Mouse (Mus musculus): ENCODE results near the gene Katnal1. TPM values are rescaled to one million over a fixed set of nuclear protein-coding genes. Genes with fewer than 3 reads are reported as not detected.

The Katnal1 gene
- polyA plus RNA-seq, 1 experiment from 2014 or later = 25.3 TPM

DNA sequence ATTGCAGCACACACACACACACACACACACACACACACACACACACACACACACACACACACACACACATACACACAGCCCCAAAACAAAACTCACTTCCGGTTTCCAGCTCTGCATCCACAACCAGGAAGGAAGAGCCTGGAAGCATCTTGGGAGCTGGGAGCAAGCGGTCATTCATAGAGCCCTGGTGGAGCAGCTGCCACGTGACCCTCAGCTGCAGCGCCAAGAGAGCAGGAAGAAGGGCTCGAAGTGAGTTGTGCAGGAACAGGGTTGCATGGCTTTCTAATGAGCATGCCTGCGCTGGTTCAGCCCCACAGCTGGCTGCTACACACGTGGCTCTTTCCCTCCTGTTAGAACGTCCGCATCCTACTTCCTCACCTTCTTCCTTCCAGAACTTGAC is 40.5 kb upstream of the Katnal1 start:
- H3K27me3 ChIP-seq (ENCODE audit: control insufficient read depth, insufficient read depth, low read length) = no peaks in the 10 kb centered on the region
- no peaks in the 10 kb centered on the region for H3K9me3 ChIP-seq (replicated peaks; ENCODE audit: control insufficient read depth, low read length)
- H3K4me3 ChIP-seq (ENCODE audit: low read depth, low read length) = no peak overlapping the region
- ATAC-seq (replicated peaks; ENCODE audit: insufficient number of reproducible peaks, low FRiP score, low TSS enrichment, low read depth) (no peak), DNase-seq (ENCODE audit: low spot score) (no peak)
- no peaks in the 10 kb centered on the region; the same call in 1 of the 2 replicates for H3K4me1 ChIP-seq (ENCODE audit: control insufficient read depth, insufficient read depth, low read length)
- WGBS = 52% methylated on average over 9 of the region's 9 CpGs
- no peaks in the 10 kb centered on the region for H3K36me3 ChIP-seq (replicated peaks; ENCODE audit: control insufficient read depth, insufficient read depth, low read depth, low read length)
- H3K27ac ChIP-seq (replicated peaks; ENCODE audit: low read depth, low read length) = no peak overlapping the region
- no peak overlapping the region for H3K9ac ChIP-seq (replicated peaks; ENCODE audit: low read length)
- no peak overlapping the region for H3K4me2 ChIP-seq (ENCODE audit: low read depth, low read length)

DNA sequence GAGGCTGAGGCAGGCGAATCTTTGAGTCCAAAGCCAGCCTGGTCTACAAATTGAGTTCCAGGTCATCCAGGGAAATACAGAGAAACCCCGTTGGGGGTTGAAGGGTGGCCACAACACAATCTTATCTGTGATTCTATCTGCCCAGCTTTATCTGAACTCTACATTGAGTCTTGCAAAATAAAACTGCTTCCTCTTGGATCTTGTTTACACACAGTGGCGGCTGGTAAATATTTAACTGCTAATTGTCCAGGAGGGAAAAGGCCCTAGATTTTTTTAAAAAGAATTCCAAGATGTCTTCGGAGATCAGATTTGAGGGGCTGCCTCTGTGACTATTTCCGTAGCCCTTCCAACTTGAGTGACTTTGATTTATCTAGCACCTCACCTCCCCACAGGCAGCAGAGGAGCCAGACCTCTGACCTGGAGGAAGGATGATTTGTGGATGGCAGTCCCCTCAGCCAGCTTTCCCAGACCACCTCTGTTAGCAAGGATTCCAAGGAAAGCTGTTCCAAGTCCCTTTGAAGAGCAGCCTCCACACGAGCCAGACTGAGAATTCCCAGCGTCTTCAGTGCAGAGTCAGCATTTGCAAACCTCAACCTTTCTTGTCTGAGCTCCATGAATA is 39.9 kb upstream of the Katnal1 start:
- H3K36me3 ChIP-seq (replicated peaks; ENCODE audit: control insufficient read depth, insufficient read depth, low read depth, low read length) = no peaks in the 10 kb centered on the region
- ATAC-seq (replicated peaks; ENCODE audit: insufficient number of reproducible peaks, low FRiP score, low TSS enrichment, low read depth) (no peak), DNase-seq (ENCODE audit: low spot score) (no peak)
- H3K9ac ChIP-seq (replicated peaks; ENCODE audit: low read length) = no peak overlapping the region
- no peak overlapping the region for H3K27ac ChIP-seq (replicated peaks; ENCODE audit: low read depth, low read length)
- H3K4me2 ChIP-seq (ENCODE audit: low read depth, low read length) = no peak overlapping the region
- H3K27me3 ChIP-seq (ENCODE audit: control insufficient read depth, insufficient read depth, low read length) = no peaks in the 10 kb centered on the region
- H3K9me3 ChIP-seq (replicated peaks; ENCODE audit: control insufficient read depth, low read length) = no peaks in the 10 kb centered on the region
- H3K4me1 ChIP-seq (ENCODE audit: control insufficient read depth, insufficient read depth, low read length) = no peaks in the 10 kb centered on the region; the same call in 1 of the 2 replicates
- 74% methylated on average over 7 of the region's 7 CpGs for WGBS
- no peak overlapping the region for H3K4me3 ChIP-seq (ENCODE audit: low read depth, low read length)

DNA sequence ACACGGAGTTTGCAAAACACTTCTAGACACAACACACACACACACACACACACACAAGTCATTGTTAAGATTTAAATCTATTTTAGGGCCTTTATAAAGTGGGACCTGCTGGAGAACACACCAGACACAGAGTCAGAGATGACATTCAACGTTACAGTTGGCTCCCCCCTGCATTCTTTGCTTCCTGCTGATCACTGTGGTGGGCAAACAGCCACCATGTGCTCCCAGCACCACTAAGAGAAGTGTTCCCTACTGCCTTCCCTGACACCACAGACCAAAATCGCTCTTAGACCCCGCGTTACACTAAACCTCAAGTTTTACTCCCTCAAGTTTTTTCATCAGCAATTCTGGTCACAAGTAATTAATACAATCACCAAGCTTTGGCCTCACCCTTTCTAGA is 39.1 kb upstream of the Katnal1 start:
- no peaks in the 10 kb centered on the region for H3K9me3 ChIP-seq (replicated peaks; ENCODE audit: control insufficient read depth, low read length)
- 78% methylated on average over 5 of the region's 5 CpGs for whole genome bisulfite sequencing
- H3K4me3 ChIP-seq (ENCODE audit: low read depth, low read length) = no peak overlapping the region
- no peaks in the 10 kb centered on the region for H3K27me3 ChIP-seq (ENCODE audit: control insufficient read depth, insufficient read depth, low read length)
- no peaks in the 10 kb centered on the region; the same call in 1 of the 2 replicates for H3K4me1 ChIP-seq (ENCODE audit: control insufficient read depth, insufficient read depth, low read length)
- no peak overlapping the region for H3K4me2 ChIP-seq (ENCODE audit: low read depth, low read length)
- no peak overlapping the region for H3K27ac ChIP-seq (replicated peaks; ENCODE audit: low read depth, low read length)
- H3K9ac ChIP-seq (replicated peaks; ENCODE audit: low read length) = no peak overlapping the region
- DNase-seq (ENCODE audit: low spot score) (no peak), ATAC-seq (replicated peaks; ENCODE audit: insufficient number of reproducible peaks, low FRiP score, low TSS enrichment, low read depth) (no peak)
- no peaks in the 10 kb centered on the region for H3K36me3 ChIP-seq (replicated peaks; ENCODE audit: control insufficient read depth, insufficient read depth, low read depth, low read length)

DNA sequence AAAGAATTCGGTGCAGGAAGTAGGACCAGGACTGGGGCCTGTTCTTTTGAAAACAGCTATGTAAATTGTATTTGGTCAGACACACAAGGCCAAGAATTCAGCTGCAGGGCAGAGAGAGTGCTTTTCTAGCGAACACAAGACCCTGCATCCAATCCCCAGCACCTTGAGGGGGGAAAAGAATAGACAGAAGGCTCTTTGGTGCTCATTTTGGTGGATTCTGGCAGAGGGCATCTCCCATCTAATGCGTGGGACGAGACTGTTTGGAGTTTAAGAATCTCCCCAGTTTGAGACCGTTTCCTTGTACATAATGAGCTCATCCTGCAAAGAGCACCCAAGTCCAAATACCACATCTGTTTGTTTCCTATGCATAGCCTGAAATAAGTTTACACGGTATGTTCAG is 37.3 kb upstream of the Katnal1 start:
- no peaks in the 10 kb centered on the region for H3K36me3 ChIP-seq (replicated peaks; ENCODE audit: control insufficient read depth, insufficient read depth, low read depth, low read length)
- H3K27ac ChIP-seq (replicated peaks; ENCODE audit: low read depth, low read length) = peak overlapping the region; percentile 76
- no peak overlapping the region for H3K4me2 ChIP-seq (ENCODE audit: low read depth, low read length)
- DNase-seq (ENCODE audit: low spot score) (no peak), ATAC-seq (replicated peaks; ENCODE audit: insufficient number of reproducible peaks, low FRiP score, low TSS enrichment, low read depth) (no peak)
- no peak overlapping the region for H3K4me3 ChIP-seq (ENCODE audit: low read depth, low read length)
- H3K4me1 ChIP-seq (ENCODE audit: control insufficient read depth, insufficient read depth, low read length) = no peaks in the 10 kb centered on the region; the same call in 1 of the 2 replicates
- 56% methylated on average over 6 of the region's 6 CpGs for WGBS
- H3K9ac ChIP-seq (replicated peaks; ENCODE audit: low read length) = no peak overlapping the region
- no peaks in the 10 kb centered on the region for H3K27me3 ChIP-seq (ENCODE audit: control insufficient read depth, insufficient read depth, low read length)
- no peaks in the 10 kb centered on the region for H3K9me3 ChIP-seq (replicated peaks; ENCODE audit: control insufficient read depth, low read length)

DNA sequence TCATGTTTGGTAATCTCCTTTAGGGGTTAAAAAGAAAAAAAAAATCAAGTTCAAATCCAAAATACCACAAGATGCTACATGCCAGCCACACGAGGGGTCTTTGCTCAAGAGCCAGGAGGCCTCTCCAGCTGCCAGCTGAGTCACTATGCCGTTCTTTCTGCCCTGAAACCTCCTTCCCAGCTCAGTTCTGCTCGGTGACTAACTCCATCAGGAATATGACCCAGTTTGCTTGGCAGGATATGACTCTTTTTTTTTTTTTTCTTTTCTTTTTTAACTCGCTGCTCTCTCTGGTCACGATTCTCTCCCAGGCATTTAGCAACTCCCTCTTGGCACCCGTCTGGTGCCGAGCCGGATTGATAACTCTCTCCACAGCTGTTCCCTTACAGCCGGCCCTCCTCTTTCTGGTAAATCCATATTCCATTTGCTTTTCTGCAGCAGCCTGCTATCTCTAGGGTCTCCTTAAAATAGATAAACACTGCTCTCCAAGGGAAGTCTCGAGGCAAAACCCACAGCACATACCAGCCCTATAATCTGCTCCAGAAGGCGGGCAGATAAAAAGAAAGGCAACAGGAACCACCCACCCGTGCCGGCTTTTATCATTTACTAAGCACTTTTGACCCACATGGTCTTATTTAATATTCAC is 36.7 kb upstream of the Katnal1 start:
- H3K27me3 ChIP-seq (ENCODE audit: control insufficient read depth, insufficient read depth, low read length) = no peaks in the 10 kb centered on the region
- ATAC-seq (replicated peaks; ENCODE audit: insufficient number of reproducible peaks, low FRiP score, low TSS enrichment, low read depth) (no peak), DNase-seq (ENCODE audit: low spot score) (peak; percentile 43)
- WGBS = 32% methylated on average over 13 of the region's 13 CpGs
- no peaks in the 10 kb centered on the region; the same call in 1 of the 2 replicates for H3K4me1 ChIP-seq (ENCODE audit: control insufficient read depth, insufficient read depth, low read length)
- H3K4me2 ChIP-seq (ENCODE audit: low read depth, low read length) = no peak overlapping the region; the same call in 1 of the 2 replicates
- no peaks in the 10 kb centered on the region for H3K36me3 ChIP-seq (replicated peaks; ENCODE audit: control insufficient read depth, insufficient read depth, low read depth, low read length)
- H3K9me3 ChIP-seq (replicated peaks; ENCODE audit: control insufficient read depth, low read length) = no peaks in the 10 kb centered on the region
- peak overlapping the region; percentile 76 for H3K27ac ChIP-seq (replicated peaks; ENCODE audit: low read depth, low read length)
- H3K4me3 ChIP-seq (ENCODE audit: low read depth, low read length) = no peak overlapping the region
- peak overlapping the region; percentile 25; the same call in 1 of the 2 replicates for H3K9ac ChIP-seq (replicated peaks; ENCODE audit: low read length)

DNA sequence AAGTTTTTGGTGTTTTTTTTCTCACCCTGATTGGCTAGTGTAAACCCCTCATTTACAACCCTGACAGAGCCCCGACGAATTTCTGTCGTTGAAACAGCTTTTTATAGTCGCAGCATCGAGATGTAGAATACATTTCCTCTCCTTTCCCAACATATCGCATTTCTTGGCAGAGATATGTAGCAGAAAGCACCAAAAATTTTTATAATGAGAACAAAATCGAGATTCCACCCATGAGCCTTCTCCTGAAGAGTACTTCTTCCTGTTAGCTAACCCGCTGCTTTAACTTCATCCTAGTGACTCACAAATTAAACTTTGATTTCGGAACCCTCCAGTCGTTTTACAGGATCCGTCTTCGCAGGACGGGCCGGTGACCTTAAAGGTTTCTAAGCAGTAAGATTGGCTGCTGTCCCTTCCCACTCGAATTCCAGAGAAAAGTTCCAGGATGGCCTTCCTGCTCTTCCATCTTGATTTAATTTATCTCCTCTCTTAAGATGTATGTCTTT is 36.0 kb upstream of the Katnal1 start:
- Histone ChIP-seq H3K4me3 (ENCODE audit: low read depth, low read length) (no peak overlapping the region), H3K27ac (replicated peaks; ENCODE audit: low read depth, low read length) (no peak overlapping the region), H3K27me3 (ENCODE audit: control insufficient read depth, insufficient read depth, low read length) (no peaks in the 10 kb centered on the region), H3K4me2 (ENCODE audit: low read depth, low read length) (no peak overlapping the region), H3K36me3 (replicated peaks; ENCODE audit: control insufficient read depth, insufficient read depth, low read depth, low read length) (no peaks in the 10 kb centered on the region), H3K9ac (replicated peaks; ENCODE audit: low read length) (no peak overlapping the region), H3K4me1 (ENCODE audit: control insufficient read depth, insufficient read depth, low read length) (no peaks in the 10 kb centered on the region; the same call in 1 of the 2 replicates), H3K9me3 (replicated peaks; ENCODE audit: control insufficient read depth, low read length) (no peaks in the 10 kb centered on the region)
- 61% methylated on average over 15 of the region's 15 CpGs for WGBS
- ATAC-seq (replicated peaks; ENCODE audit: insufficient number of reproducible peaks, low FRiP score, low TSS enrichment, low read depth) (no peak), DNase-seq (ENCODE audit: low spot score) (no peak)

DNA sequence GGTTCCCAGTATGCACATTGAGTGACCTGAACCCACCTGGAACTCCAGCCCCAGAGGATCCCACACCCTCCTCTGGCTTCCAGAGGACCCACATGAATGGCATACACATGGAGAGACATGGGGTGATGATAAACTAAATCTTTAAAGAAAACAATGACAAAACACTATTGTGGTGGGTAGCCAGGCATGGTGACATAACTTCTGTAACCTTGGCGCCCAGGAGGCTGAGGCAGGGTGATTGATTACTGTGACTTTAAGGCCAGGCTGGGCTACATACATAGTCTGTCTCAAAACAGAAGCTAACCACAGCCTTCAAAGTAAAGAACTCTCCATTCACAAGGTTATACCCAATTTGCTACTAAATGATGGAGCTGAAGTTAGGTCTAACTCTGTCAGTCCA is 35.1 kb upstream of the Katnal1 start:
- no peak for DNase-seq (ENCODE audit: low spot score)
- no peak overlapping the region for H3K4me2 ChIP-seq (ENCODE audit: low read depth, low read length)
- H3K36me3 ChIP-seq (replicated peaks; ENCODE audit: control insufficient read depth, insufficient read depth, low read depth, low read length) = no peaks in the 10 kb centered on the region
- H3K27me3 ChIP-seq (ENCODE audit: control insufficient read depth, insufficient read depth, low read length) = no peaks in the 10 kb centered on the region
- WGBS = 88% methylated on average over 1 of the region's 1 CpGs
- peaks cover 5% of the 10 kb centered on the region for H3K4me1 ChIP-seq (ENCODE audit: control insufficient read depth, insufficient read depth, low read length)
- H3K9me3 ChIP-seq (replicated peaks; ENCODE audit: control insufficient read depth, low read length) = no peaks in the 10 kb centered on the region
- no peak overlapping the region for H3K4me3 ChIP-seq (ENCODE audit: low read depth, low read length)
- no peak overlapping the region for H3K27ac ChIP-seq (replicated peaks; ENCODE audit: low read depth, low read length)
- H3K9ac ChIP-seq (replicated peaks; ENCODE audit: low read length) = no peak overlapping the region
- ATAC-seq (replicated peaks; ENCODE audit: insufficient number of reproducible peaks, low FRiP score, low TSS enrichment, low read depth) = no peak

DNA sequence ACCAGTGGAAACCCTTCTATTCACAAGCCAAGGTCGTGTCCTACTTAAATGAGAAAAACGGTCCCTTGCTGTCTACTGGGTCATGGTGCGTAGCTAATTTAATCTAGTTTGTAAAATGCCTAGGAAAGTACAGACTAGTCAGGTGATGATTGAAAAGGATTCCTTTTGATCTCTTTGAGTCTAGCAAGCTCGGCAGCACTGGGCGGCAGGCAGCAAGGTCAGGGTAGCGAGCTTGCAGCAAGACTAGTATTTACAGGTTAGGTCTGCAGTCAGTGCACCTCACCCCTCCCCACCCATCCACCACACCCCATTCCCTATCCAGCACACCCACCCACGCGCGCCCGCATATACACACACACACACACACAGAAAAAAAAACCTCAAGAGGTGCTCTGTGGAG is 31.1 kb upstream of the Katnal1 start:
- no peak for DNase-seq (ENCODE audit: low spot score)
- Histone ChIP-seq H3K4me3 (ENCODE audit: low read depth, low read length) (no peak overlapping the region), H3K36me3 (replicated peaks; ENCODE audit: control insufficient read depth, insufficient read depth, low read depth, low read length) (no peaks in the 10 kb centered on the region), H3K4me1 (ENCODE audit: control insufficient read depth, insufficient read depth, low read length) (peaks cover 7% of the 10 kb centered on the region), H3K9ac (replicated peaks; ENCODE audit: low read length) (no peak overlapping the region), H3K4me2 (ENCODE audit: low read depth, low read length) (peak overlapping the region; percentile 90; the same call in 1 of the 2 replicates), H3K27ac (replicated peaks; ENCODE audit: low read depth, low read length) (no peak overlapping the region), H3K27me3 (ENCODE audit: control insufficient read depth, insufficient read depth, low read length) (no peaks in the 10 kb centered on the region), H3K9me3 (replicated peaks; ENCODE audit: control insufficient read depth, low read length) (no peaks in the 10 kb centered on the region)
- WGBS = 62% methylated on average over 10 of the region's 10 CpGs
- ATAC-seq (replicated peaks; ENCODE audit: insufficient number of reproducible peaks, low FRiP score, low TSS enrichment, low read depth) = no peak
